Mouse (Mus musculus): ENCODE data around the gene Sirpa. TPM values are rescaled to one million over a fixed set of nuclear protein-coding genes. Genes with fewer than 3 reads are reported as not detected.

Sirpa gene
- polyA plus RNA-seq (2016; fragmentation: Nextera tagmentation; extraction: Ambion mirVana), result 20.7 and 22.6 TPM in 2 replicates

GRCm38 (mm10) chr2:129592459-129593140, at the start of gene Sirpa:
TSS of gene Sirpa (plus strand) at chr2:129592835.
- peak within 1 kb of the TSS; percentile 85 for H3K27ac ChIP-seq
- ATAC-seq, result peak; percentile 68
- 1% methylated on average over 36 of the region's 43 CpGs for WGBS (ENCODE audit: insufficient replicate concordance)

GRCm38 (mm10) chr2:129544448-129544847, 48.2 kb upstream of the Sirpa start:
- no peaks in the 10 kb centered on the region for H3K4me1 ChIP-seq
- H3K36me3 ChIP-seq, result no peaks in the 10 kb centered on the region
- no peak overlapping the region for H3K4me3 ChIP-seq
- H3K27me3 ChIP-seq (replicated peaks), result 0 out of 2 replicates have a peak, but pooled peaks cover 3% of the 10 kb centered on the region
- H3K9me3 ChIP-seq (replicated peaks), result no peaks in the 10 kb centered on the region
- ATAC-seq, result no peak
- WGBS (ENCODE audit: insufficient replicate concordance), result 59% methylated on average over 4 of the region's 4 CpGs
- no peak overlapping the region for H3K4me2 ChIP-seq
- no peak overlapping the region for H3K9ac ChIP-seq
- H3K27ac ChIP-seq, result no peak overlapping the region

More at GRCm38 (mm10) chr2:129592459-129593140, at the start of gene Sirpa:
- no peaks in the 10 kb centered on the region for H3K36me3 ChIP-seq
- H3K4me2 ChIP-seq, result peak within 1 kb of the TSS; percentile 74
- peaks cover 21% of the 10 kb centered on the region for H3K4me1 ChIP-seq
- no peaks in the 10 kb centered on the region for H3K9me3 ChIP-seq (replicated peaks)
- H3K9ac ChIP-seq, result peak within 1 kb of the TSS; percentile 64
- H3K27me3 ChIP-seq (replicated peaks), result peaks cover 40% of the 10 kb centered on the region
- H3K4me3 ChIP-seq, result peak within 1 kb of the TSS; percentile 63

GRCm38 (mm10) chr2:129544919-129545318, 47.7 kb upstream of the Sirpa start:
- ATAC-seq, result no peak
- Histone ChIP-seq H3K9me3 (replicated peaks) (no peaks in the 10 kb centered on the region), H3K9ac (no peak overlapping the region)

GRCm38 (mm10) chr2:129545596-129545995, 47.0 kb upstream of the Sirpa start:
- no peak overlapping the region for H3K9ac ChIP-seq
- H3K27me3 ChIP-seq (replicated peaks), result 0 out of 2 replicates have a peak, but pooled peaks cover 3% of the 10 kb centered on the region
- no peak for ATAC-seq
- H3K9me3 ChIP-seq (replicated peaks), result no peaks in the 10 kb centered on the region
- 60% methylated on average over 7 of the region's 7 CpGs for WGBS (ENCODE audit: insufficient replicate concordance)
- H3K4me2 ChIP-seq, result no peak overlapping the region
- H3K4me3 ChIP-seq, result no peak overlapping the region
- H3K4me1 ChIP-seq, result no peaks in the 10 kb centered on the region
- no peaks in the 10 kb centered on the region for H3K36me3 ChIP-seq
- H3K27ac ChIP-seq, result no peak overlapping the region

More at GRCm38 (mm10) chr2:129544919-129545318, 47.7 kb upstream of the Sirpa start:
- 57% methylated on average over 3 of the region's 3 CpGs for WGBS (ENCODE audit: insufficient replicate concordance)
- Histone ChIP-seq H3K4me3 (no peak overlapping the region), H3K27ac (no peak overlapping the region), H3K4me1 (no peaks in the 10 kb centered on the region), H3K4me2 (no peak overlapping the region), H3K36me3 (no peaks in the 10 kb centered on the region), H3K27me3 (replicated peaks) (0 out of 2 replicates have a peak, but pooled peaks cover 3% of the 10 kb centered on the region)

- Histone ChIP-seq H3K4me2 (no peak overlapping the region), H3K27me3 (replicated peaks) (0 out of 2 replicates have a peak, but pooled peaks cover 3% of the 10 kb centered on the region), H3K4me3 (no peak overlapping the region), H3K4me1 (no peaks in the 10 kb centered on the region), H3K27ac (no peak overlapping the region), H3K36me3 (no peaks in the 10 kb centered on the region), H3K9ac (no peak overlapping the region), H3K9me3 (replicated peaks) (no peaks in the 10 kb centered on the region)
- 28% methylated on average over 3 of the region's 3 CpGs for WGBS (ENCODE audit: insufficient replicate concordance)
- ATAC-seq, result no peak
These were observed 45.9 kb upstream of the Sirpa start for GRCm38 (mm10) chr2:129546772-129547171.

- H3K4me2 ChIP-seq, result no peak overlapping the region
- no peak overlapping the region for H3K4me3 ChIP-seq
- H3K9ac ChIP-seq, result no peak overlapping the region
- H3K36me3 ChIP-seq, result no peaks in the 10 kb centered on the region
- no peaks in the 10 kb centered on the region for H3K9me3 ChIP-seq (replicated peaks)
- ATAC-seq, result no peak
- WGBS (ENCODE audit: insufficient replicate concordance), result 35% methylated on average over 9 of the region's 9 CpGs
- H3K27me3 ChIP-seq (replicated peaks), result 0 out of 2 replicates have a peak, but pooled peaks cover 3% of the 10 kb centered on the region
- H3K27ac ChIP-seq, result no peak overlapping the region
- no peaks in the 10 kb centered on the region for H3K4me1 ChIP-seq
These were observed 43.0 kb upstream of the Sirpa start for GRCm38 (mm10) chr2:129549537-129550135.

GRCm38 (mm10) chr2:129550781-129551180, 41.9 kb upstream of the Sirpa start:
- H3K27ac ChIP-seq, result no peak overlapping the region
- 30% methylated on average over 2 of the region's 2 CpGs for WGBS (ENCODE audit: insufficient replicate concordance)

GRCm38 (mm10) chr2:129556081-129556480, 36.6 kb upstream of the Sirpa start:
- Histone ChIP-seq H3K36me3 (no peaks in the 10 kb centered on the region), H3K27me3 (replicated peaks) (no peaks in the 10 kb centered on the region), H3K9ac (no peak overlapping the region), H3K4me1 (no peaks in the 10 kb centered on the region), H3K27ac (no peak overlapping the region), H3K9me3 (replicated peaks) (no peaks in the 10 kb centered on the region), H3K4me2 (no peak overlapping the region), H3K4me3 (no peak overlapping the region)
- WGBS (ENCODE audit: insufficient replicate concordance), result 62% methylated on average over 6 of the region's 6 CpGs
- no peak for ATAC-seq

More at GRCm38 (mm10) chr2:129550781-129551180, 41.9 kb upstream of the Sirpa start:
- H3K36me3 ChIP-seq, result no peaks in the 10 kb centered on the region
- H3K27me3 ChIP-seq (replicated peaks), result 0 out of 2 replicates have a peak, but pooled peaks cover 2% of the 10 kb centered on the region
- H3K4me1 ChIP-seq, result no peaks in the 10 kb centered on the region
- no peak overlapping the region for H3K4me3 ChIP-seq
- ATAC-seq, result no peak
- no peaks in the 10 kb centered on the region for H3K9me3 ChIP-seq (replicated peaks)
- H3K9ac ChIP-seq, result no peak overlapping the region
- no peak overlapping the region for H3K4me2 ChIP-seq

GRCm38 (mm10) chr2:129558008-129558874, 34.4 kb upstream of the Sirpa start:
- H3K9ac ChIP-seq, result no peak overlapping the region
- H3K4me3 ChIP-seq, result no peak overlapping the region
- no peaks in the 10 kb centered on the region for H3K9me3 ChIP-seq (replicated peaks)
- no peaks in the 10 kb centered on the region for H3K36me3 ChIP-seq
- no peak overlapping the region for H3K27ac ChIP-seq
- no peak overlapping the region for H3K4me2 ChIP-seq
- 53% methylated on average over 12 of the region's 12 CpGs for WGBS (ENCODE audit: insufficient replicate concordance)
- ATAC-seq, result no peak
- no peaks in the 10 kb centered on the region for H3K27me3 ChIP-seq (replicated peaks)
- no peaks in the 10 kb centered on the region for H3K4me1 ChIP-seq

- H3K36me3 ChIP-seq, result no peaks in the 10 kb centered on the region
- no peaks in the 10 kb centered on the region for H3K27me3 ChIP-seq (replicated peaks)
- 53% methylated on average over 3 of the region's 3 CpGs for WGBS (ENCODE audit: insufficient replicate concordance)
These were observed 33.8 kb upstream of the Sirpa start for GRCm38 (mm10) chr2:129558875-129559219.

GRCm38 (mm10) chr2:129561796-129562195, 30.8 kb upstream of the Sirpa start:
- WGBS (ENCODE audit: insufficient replicate concordance), result 60% methylated on average over 3 of the region's 3 CpGs
- H3K27me3 ChIP-seq (replicated peaks), result no peaks in the 10 kb centered on the region
- no peak for ATAC-seq
- no peak overlapping the region for H3K4me2 ChIP-seq
- H3K4me3 ChIP-seq, result no peak overlapping the region
- no peaks in the 10 kb centered on the region for H3K4me1 ChIP-seq
- no peak overlapping the region for H3K9ac ChIP-seq
- H3K9me3 ChIP-seq (replicated peaks), result no peaks in the 10 kb centered on the region
- no peak overlapping the region for H3K27ac ChIP-seq
- H3K36me3 ChIP-seq, result no peaks in the 10 kb centered on the region

More at GRCm38 (mm10) chr2:129558875-129559219, 33.8 kb upstream of the Sirpa start:
- no peak for ATAC-seq
- Histone ChIP-seq H3K4me1 (no peaks in the 10 kb centered on the region), H3K9ac (no peak overlapping the region), H3K9me3 (replicated peaks) (no peaks in the 10 kb centered on the region), H3K4me2 (no peak overlapping the region), H3K27ac (no peak overlapping the region), H3K4me3 (no peak overlapping the region)
